Mouse (Mus musculus) erythroid progenitor cell, adult 5-6 weeks (primary cell): ENCODE data around the gene Zfp292. TPM values are rescaled to one million over a fixed set of nuclear protein-coding genes. Genes with fewer than 3 reads are reported as not detected.
A peak's percentile ranks its signal among the peaks of the same experiment; 100 is the strongest.

Source experiments
- ATAC-seq: replicated peaks from 2 replicates; pipeline ENCODE4 v1.8.0; 2016; ENCODE audit warnings: moderate number of reproducible peaks, mild to moderate bottlenecking, moderate TSS enrichment, inconsistent platforms; ENCODE audit not compliant: poor library complexity, low FRiP score, severe bottlenecking
- total RNA-seq, 2 experiments: library from RNA; stranded (forward) in 1 of 2; stranded (reverse) in 1 of 2; fragments of 150-400 nt in 1 of 2; fragments of 186-747, 209-891 nt in 1 of 2; gene quantifications; 2 replicates each; pipeline versions ENCODE4 v1.2.3 to v1.2.4; 2015 to 2017; ENCODE audit warnings: low replicate concordance in 2 of 2

The Zfp292 gene
- total RNA-seq, 2 experiments from 2014 or later = 20.5 to 22.9 TPM

- ATAC-seq = no peak
These were observed 3.0 kb upstream of the Zfp292 start for GRCm38 (mm10) chr4:34885631-34886351.

DNA sequence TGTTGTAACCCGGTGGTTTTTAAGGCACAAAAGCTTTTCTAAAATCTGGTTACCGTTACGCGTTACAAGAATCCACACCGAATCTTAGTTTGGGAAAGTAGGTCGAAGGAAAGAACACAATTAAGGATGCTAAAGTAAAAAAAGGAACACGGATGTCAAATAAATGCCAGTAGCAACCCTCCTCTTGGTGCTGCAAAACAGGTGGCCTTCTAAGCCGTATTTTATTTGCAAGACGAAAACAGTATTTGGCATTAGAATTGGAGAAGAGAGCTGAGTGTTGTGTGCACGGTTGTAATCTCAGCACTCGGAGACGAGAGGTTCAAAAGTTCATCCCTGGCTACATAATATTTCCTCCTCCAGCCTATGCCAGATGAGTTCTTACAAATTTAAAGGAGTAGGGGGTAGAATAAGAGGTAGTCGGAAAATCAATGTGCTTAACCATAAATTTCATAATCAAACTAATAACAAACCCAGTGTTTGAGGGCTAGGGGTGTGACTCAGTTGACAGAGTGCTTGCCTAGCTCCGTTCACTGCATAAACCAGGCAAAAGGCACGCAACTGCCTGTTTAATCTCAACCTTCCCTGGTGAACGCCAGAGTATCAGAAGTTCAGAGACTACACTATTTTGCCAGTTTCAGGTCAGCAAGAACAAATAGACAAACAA lies 738 bp upstream of the Zfp292 start:
- no peak for ATAC-seq

DNA sequence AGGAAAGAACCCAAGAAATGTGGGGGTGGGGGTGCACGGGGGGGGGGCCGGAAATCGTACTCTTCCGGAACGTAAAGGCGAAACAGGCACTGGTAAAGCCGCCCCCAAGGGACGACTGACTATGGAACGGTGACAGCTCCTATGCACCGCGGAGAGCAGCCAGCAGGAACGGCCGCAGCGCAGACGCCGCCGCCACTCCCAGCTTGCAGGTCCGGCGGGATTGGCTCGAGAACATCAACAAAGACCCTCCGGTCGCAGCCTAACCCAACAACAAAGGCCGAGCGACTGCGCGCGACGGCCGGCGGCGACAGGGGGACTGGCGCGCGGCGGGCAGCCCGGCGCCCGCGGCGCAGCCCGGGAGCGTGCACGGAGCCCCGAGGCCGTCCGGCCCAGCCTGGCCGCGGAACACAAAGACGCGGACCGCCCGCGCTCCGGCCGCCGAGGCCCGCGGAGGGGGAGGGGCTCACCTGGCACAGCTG lies 430 bp downstream of the Zfp292 start:
- peak; percentile 4; the same call in 1 of the 2 replicates for ATAC-seq

DNA sequence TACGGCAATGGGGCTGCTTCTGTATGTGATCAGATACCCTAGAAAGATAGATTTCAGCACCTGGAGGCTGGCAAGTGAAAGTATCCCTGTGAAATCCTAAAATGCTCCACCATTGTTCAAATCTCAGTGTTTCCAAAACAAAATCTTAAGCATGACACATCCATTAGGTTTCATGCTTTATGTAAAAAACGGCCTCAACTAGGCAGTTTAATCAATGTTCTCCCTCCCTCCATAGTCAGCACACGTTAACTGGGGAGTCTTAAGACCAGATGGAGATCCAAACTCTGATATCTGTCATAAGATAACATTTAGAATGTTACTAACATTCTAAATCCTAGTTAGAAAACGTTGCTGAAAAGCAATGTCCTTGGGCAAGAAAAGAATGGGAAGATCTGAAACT lies 909 bp downstream of the Zfp292 start:
- ATAC-seq = no peak

DNA sequence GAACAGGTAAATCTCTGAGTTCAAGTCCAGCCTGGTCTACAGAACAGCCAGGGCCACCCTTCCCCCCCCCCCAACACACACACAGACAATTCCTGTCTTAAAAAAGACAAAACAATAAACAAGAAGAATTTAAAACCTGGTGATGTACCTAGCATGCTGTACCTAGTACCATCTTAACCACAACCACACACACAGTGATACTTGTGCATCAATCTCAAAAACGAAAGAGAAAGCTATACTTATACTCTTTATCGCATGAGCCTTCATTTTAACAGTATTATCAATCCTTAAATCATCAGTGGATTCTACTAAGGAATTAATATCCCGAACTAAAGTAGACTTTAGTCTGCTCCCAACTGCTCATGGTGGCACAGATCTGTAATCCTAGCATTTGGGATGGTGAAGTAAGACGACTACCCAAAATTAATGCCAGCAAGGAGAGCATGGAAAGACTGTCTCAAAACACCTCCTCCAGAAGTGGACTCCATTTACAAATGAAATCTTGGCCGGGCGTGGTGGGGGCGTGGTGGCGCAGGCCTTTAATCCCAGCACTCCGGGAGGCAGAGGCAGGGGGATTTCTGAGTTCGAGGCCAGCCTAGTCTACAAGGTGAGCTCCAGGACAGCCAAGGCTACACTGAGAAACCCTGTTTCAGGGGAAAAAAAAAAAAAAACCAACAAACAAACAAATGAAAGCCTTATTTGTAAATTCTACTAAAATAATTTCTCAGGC lies 1.7 kb downstream of the Zfp292 start:
- no peak for ATAC-seq

DNA sequence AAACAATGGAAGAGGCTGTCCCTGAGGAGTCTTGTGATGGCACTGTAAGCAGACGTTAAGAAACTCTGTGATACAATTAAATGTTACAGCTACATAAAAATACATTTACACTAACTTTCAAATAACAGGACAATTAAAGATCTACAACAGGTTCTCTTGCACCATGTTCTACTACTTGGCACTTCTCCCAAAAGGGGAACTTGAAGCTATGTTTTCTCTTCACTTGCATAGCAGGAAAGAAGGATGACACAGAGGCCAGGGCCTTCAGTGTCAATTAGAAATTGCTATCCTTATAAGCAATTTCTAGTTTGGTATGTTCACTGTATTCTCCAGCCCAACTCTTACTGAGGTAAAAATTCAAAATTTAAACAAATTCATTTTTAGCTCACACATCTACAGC lies 8.5 kb downstream of the Zfp292 start:
- ATAC-seq = no peak

DNA sequence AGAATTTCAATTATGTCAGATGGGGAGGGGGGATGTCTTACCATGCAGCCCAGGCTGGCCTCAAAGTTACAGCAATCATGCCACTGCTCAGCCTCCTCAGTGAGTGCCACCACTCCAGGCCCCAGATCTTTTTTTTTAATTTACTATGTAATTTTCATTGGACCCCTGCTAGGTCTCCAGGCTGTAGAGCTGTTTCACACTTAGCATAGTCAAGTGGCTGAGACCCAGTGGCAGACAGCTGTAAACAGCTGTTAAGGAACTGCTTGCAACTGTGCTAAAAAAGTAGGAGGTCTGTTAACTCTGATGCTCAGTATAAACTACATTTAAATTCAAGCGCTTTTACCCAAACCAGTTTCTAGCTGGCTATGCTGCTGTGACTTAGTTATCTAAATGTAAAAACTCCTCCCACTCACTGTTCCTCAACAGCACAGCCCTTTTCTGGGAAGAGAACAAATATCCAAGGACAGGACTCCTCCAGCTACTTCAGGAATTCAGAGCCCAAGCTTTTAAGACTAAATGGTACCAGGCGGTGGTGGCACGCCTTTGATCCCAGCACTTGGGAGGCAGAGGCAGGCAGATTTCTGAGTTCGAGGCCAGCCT lies 9.8 kb downstream of the Zfp292 start:
- no peak for ATAC-seq

- no peak for ATAC-seq
These were observed 12.9 kb downstream of the Zfp292 start for GRCm38 (mm10) chr4:34869813-34870212.

GRCm38 (mm10) chr4:34861438-34861837 lies 21.3 kb downstream of the Zfp292 start:
- no peak for ATAC-seq

DNA sequence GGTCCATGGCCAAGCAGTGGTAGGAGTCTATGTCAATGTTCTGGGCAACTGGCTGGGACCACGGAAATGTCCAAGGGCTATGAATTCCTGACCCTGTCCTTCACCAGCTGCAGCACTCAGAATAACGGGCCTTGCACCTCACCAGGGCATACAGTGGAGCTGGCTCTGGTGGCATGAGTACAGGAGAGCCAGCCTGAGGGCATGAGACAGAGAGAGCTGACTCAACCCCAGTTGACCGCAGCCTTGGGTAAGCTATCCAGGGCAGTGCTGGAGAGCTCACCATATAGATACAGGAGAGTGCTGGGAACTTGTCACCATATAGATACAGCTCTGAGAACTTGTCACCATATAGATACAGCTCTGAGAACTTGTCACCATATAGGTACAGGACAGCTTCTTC lies 23.3 kb downstream of the Zfp292 start:
- no peak for ATAC-seq

DNA sequence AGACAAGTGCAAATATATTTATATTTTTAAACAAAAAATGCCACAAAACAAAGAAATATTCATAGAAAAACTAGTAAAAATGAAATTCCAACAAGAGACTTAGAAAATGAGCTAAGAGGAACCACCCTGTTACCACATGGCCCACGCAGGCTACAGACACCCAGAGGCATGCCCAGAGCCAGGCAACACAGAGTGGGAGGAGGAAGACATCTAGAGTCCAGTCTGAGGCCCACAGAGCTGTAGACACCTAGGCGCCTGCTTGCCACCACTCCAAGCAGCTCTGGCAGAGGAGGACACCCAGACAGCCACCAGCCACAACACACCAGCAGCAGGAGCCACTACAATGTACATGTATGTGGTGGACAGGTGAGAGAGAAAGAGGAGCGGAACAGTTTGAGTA lies 23.9 kb downstream of the Zfp292 start:
- ATAC-seq = no peak

- ATAC-seq = no peak
These were observed 26.8 kb downstream of the Zfp292 start for GRCm38 (mm10) chr4:34855966-34856365.

DNA sequence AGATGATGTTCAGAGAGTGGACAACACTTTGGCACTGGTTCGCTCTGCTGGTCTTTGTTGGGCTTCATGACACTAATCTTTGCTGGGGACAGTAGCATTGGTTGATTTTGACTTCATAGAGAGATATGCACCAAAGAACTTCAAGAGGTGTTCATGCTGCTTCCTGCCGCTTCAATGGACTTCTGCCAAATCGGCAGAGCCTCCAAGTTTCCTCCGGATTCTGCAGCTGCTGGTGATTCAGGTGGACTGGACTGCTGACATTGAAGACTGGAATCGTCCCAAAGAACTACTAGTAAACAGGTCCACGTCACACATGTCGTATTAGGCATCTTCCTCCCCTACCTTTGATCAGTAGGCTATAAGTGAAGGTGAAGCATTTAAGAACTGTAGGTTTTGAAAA lies 30.7 kb downstream of the Zfp292 start:
- no peak for ATAC-seq

- ATAC-seq = no peak
These were observed 32.6 kb downstream of the Zfp292 start for GRCm38 (mm10) chr4:34850156-34850555.

GRCm38 (mm10) chr4:34847679-34848309 lies 35.0 kb downstream of the Zfp292 start:
- ATAC-seq = no peak

DNA sequence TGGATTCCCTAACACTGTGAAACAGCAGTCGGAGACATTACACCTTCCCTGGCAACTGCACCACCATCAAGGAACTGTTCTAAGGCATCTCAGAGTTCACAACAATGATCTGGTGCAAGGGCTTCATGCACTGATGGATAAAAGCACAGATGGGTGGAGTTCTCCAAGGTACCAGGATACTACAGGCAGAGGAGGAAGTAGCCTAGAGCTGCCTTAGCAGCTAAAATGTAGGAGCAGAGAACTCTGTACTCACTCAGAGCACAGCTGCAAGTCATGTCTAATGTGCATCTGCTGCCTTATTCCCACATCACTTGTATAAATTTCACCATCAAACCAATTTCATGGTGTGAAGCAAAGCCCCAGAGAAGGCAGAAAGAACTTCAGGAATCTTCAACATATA lies 38.9 kb downstream of the Zfp292 start:
- ATAC-seq = no peak

DNA sequence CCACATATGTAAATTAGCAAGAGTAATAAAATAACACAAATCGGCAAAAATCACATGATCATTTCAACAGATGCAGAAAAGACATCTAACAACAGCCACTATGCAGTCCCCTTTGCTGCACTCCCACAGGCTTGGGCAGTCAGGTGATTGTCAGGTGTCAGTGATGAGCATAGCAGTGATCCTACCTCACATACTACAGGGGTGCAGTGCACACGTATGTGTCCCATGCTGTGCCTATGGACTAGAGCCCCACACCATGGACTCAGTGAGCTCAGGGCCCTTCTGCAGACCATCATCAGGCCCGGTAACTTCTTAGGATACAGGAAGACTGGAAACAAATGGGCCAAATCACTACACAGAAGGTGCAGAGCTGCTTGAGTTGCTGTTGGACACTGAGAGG lies 39.9 kb downstream of the Zfp292 start:
- no peak for ATAC-seq

GRCm38 (mm10) chr4:34831496-34831895 lies 51.3 kb downstream of the Zfp292 start:
- ATAC-seq = no peak

DNA sequence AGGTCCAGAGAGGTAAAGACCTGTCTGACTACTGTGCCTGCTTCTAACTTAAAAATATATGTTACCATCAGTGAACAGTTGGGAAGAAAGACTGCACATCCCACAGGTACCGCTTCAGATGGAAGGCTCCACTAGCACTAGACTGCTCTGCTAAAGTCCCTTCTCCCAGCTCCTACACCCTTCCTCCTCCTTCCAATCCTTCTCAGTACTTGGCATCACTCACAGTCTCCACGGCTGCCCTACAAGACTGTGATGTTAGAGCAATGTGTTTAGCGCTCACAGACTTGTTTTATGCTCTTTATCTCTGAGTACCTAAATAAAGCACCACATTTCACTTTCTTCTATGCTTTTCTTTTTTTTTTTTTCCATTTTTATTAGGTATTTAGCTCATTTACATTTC lies 53.3 kb downstream of the Zfp292 start:
- ATAC-seq = no peak

- ATAC-seq = no peak
These were observed 58.9 kb downstream of the Zfp292 start for GRCm38 (mm10) chr4:34823901-34824300.
